Mouse (Mus musculus) hindbrain, embryonic 16.5 days (tissue): ENCODE results near the gene Tgfbi. TPM values are rescaled to one million over a fixed set of nuclear protein-coding genes. Genes with fewer than 3 reads are reported as not detected.
A peak's percentile ranks its signal among the peaks of the same experiment; 100 is the strongest.

Experiments used
- ATAC-seq: fragments of 200-750 bp; cut with Nextera tagmentation; 2 replicates; pipeline ENCODE4 v1.8.0; 2017; ENCODE audit warnings: moderate TSS enrichment, moderate library complexity
- H3K27ac ChIP-seq: fragments of 300-500 bp; sonication (generic); 2 replicates; pipeline ENCODE4 v1.5.1; 2014; ENCODE audit warnings: low read depth, mild to moderate bottlenecking, control low read depth, low read length, moderate library complexity
- H3K27me3 ChIP-seq: fragments of 300-500 bp; sonication (generic); replicated peaks from 2 replicates; pipeline ENCODE4 v1.6.1; 2014; ENCODE audit warnings: low read length; ENCODE audit not compliant: control insufficient read depth, insufficient read depth
- H3K36me3 ChIP-seq: fragments of 300-500 bp; sonication (generic); 2 replicates; pipeline ENCODE4 v1.6.1; 2014; ENCODE audit warnings: mild to moderate bottlenecking, low read length, moderate library complexity, mixed read lengths; ENCODE audit not compliant: control insufficient read depth, insufficient read depth
- H3K4me1 ChIP-seq: fragments of 300-500 bp; sonication (generic); 2 replicates; pipeline ENCODE4 v1.6.1; 2014; ENCODE audit warnings: low read depth, low read length; ENCODE audit not compliant: control insufficient read depth, insufficient read depth
- H3K4me2 ChIP-seq: fragments of 300-500 bp; sonication (generic); 2 replicates; pipeline ENCODE4 v1.6.1; 2014; ENCODE audit warnings: mild to moderate bottlenecking, low read length, control low read depth, moderate library complexity
- H3K4me3 ChIP-seq: fragments of 300-500 bp; sonication (generic); 2 replicates; pipeline ENCODE4 v1.5.1; 2014; ENCODE audit warnings: mild to moderate bottlenecking, low read length, control low read depth, moderate library complexity
- H3K9ac ChIP-seq: fragments of 300-500 bp; sonication (generic); 2 replicates; pipeline ENCODE4 v1.6.1; 2014; ENCODE audit warnings: low read depth, mild to moderate bottlenecking, control low read depth, low read length, moderate library complexity
- H3K9me3 ChIP-seq: fragments of 300-500 bp; sonication (generic); 2 replicates; pipeline ENCODE4 v1.6.1; 2014; ENCODE audit warnings: mild to moderate bottlenecking, low read length, moderate library complexity; ENCODE audit not compliant: control insufficient read depth
- WGBS: fragments of 180-500 bp; shearing (Covaris S2); extraction: QIAGEN DNeasy Blood & Tissue Kit; methylation state at CpG from one replicate; pipeline ENCODE4 v1.1.7; 2014; 5-methylcytosine and 5-hydroxymethylcytosine counted together
- polyA plus RNA-seq: library from polyadenylated mRNA; unstranded; fragments of >200 nt; fragmentation: Nextera tagmentation; extraction: Ambion mirVana; gene quantifications from 2 replicates; pipeline ENCODE4 v1.2.1, GENCODE M21; 2015

The Tgfbi gene
- polyA plus RNA-seq, 1 experiment from 2014 or later: 6.3 TPM

- Histone ChIP-seq H3K4me1 (no peaks in the 10 kb centered on the region), H3K9me3 (no peaks in the 10 kb centered on the region), H3K4me2 (no peak overlapping the region), H3K27me3 (no peaks in the 10 kb centered on the region), H3K27ac (no peak overlapping the region), H3K9ac (no peak overlapping the region), H3K36me3 (no peaks in the 10 kb centered on the region), H3K4me3 (no peak overlapping the region)
- 36% methylated on average over 7 of the region's 7 CpGs for WGBS
- no peak for ATAC-seq
These were observed 48.7 kb downstream of the Tgfbi start for GRCm38 (mm10) chr13:56657946-56658512.

- WGBS: 75% methylated on average over 6 of the region's 6 CpGs
- Histone ChIP-seq H3K4me3 (no peak overlapping the region), H3K4me2 (no peak overlapping the region), H3K27me3 (no peaks in the 10 kb centered on the region), H3K4me1 (no peaks in the 10 kb centered on the region), H3K9ac (no peak overlapping the region), H3K36me3 (no peaks in the 10 kb centered on the region), H3K27ac (no peak overlapping the region), H3K9me3 (no peaks in the 10 kb centered on the region)
- ATAC-seq: no peak
These were observed 49.6 kb downstream of the Tgfbi start for GRCm38 (mm10) chr13:56658931-56659330.

GRCm38 (mm10) chr13:56661914-56662621 lies 52.7 kb downstream of the Tgfbi start:
- no peak overlapping the region for H3K4me3 ChIP-seq
- H3K27me3 ChIP-seq: no peaks in the 10 kb centered on the region
- no peak overlapping the region for H3K4me2 ChIP-seq
- no peaks in the 10 kb centered on the region for H3K36me3 ChIP-seq
- no peaks in the 10 kb centered on the region for H3K9me3 ChIP-seq
- ATAC-seq: no peak
- no peak overlapping the region for H3K9ac ChIP-seq
- WGBS: 60% methylated on average over 7 of the region's 7 CpGs
- no peak overlapping the region for H3K27ac ChIP-seq
- no peaks in the 10 kb centered on the region for H3K4me1 ChIP-seq

- H3K4me2 ChIP-seq: no peak overlapping the region
- H3K9me3 ChIP-seq: no peaks in the 10 kb centered on the region
- 69% methylated on average over 17 of the region's 17 CpGs for WGBS
- H3K4me3 ChIP-seq: no peak overlapping the region
- H3K27ac ChIP-seq: no peak overlapping the region
- no peaks in the 10 kb centered on the region for H3K27me3 ChIP-seq
- ATAC-seq: 0 out of 2 replicates have a peak, but pooled peaks have one; percentile 42
- H3K36me3 ChIP-seq: no peaks in the 10 kb centered on the region
- no peaks in the 10 kb centered on the region for H3K4me1 ChIP-seq
- H3K9ac ChIP-seq: no peak overlapping the region
These were observed 55.2 kb downstream of the Tgfbi start for GRCm38 (mm10) chr13:56664256-56665170.

GRCm38 (mm10) chr13:56671206-56671605 lies 61.9 kb downstream of the Tgfbi start:
- H3K27me3 ChIP-seq: no peaks in the 10 kb centered on the region; the same call in 1 of the 2 replicates
- no peak overlapping the region for H3K27ac ChIP-seq
- ATAC-seq: no peak
- no peak overlapping the region for H3K9ac ChIP-seq
- no peak overlapping the region for H3K4me3 ChIP-seq
- no peaks in the 10 kb centered on the region for H3K4me1 ChIP-seq
- H3K4me2 ChIP-seq: no peak overlapping the region
- 54% methylated on average over 11 of the region's 11 CpGs for WGBS
- H3K9me3 ChIP-seq: no peaks in the 10 kb centered on the region
- H3K36me3 ChIP-seq: no peaks in the 10 kb centered on the region

GRCm38 (mm10) chr13:56677731-56678130 lies 68.4 kb downstream of the Tgfbi start:
- Histone ChIP-seq H3K36me3 (no peaks in the 10 kb centered on the region), H3K27ac (peak overlapping the region; percentile 31; the same call in 1 of the 2 replicates), H3K4me2 (no peak overlapping the region), H3K4me3 (no peak overlapping the region), H3K9me3 (no peaks in the 10 kb centered on the region), H3K27me3 (no peaks in the 10 kb centered on the region; the same call in 1 of the 2 replicates), H3K4me1 (peaks cover 10% of the 10 kb centered on the region), H3K9ac (no peak overlapping the region)
- ATAC-seq: no peak
- WGBS: 56% methylated on average over 4 of the region's 4 CpGs

- H3K27me3 ChIP-seq: no peaks in the 10 kb centered on the region; the same call in 1 of the 2 replicates
- peaks cover 10% of the 10 kb centered on the region for H3K4me1 ChIP-seq
- 21% methylated on average over 10 of the region's 10 CpGs for WGBS
- no peak overlapping the region for H3K4me3 ChIP-seq
- no peaks in the 10 kb centered on the region for H3K9me3 ChIP-seq
- ATAC-seq: peak; percentile 77
- peak overlapping the region; percentile 44; the same call in 1 of the 2 replicates for H3K27ac ChIP-seq
- no peak overlapping the region for H3K9ac ChIP-seq
- no peak overlapping the region for H3K4me2 ChIP-seq
- no peaks in the 10 kb centered on the region for H3K36me3 ChIP-seq
These were observed 69.0 kb downstream of the Tgfbi start for GRCm38 (mm10) chr13:56678188-56678787.

- no peak overlapping the region for H3K4me3 ChIP-seq
- H3K4me1 ChIP-seq: peaks cover 10% of the 10 kb centered on the region
- H3K27ac ChIP-seq: peak overlapping the region; percentile 52; the same call in 1 of the 2 replicates
- no peaks in the 10 kb centered on the region for H3K9me3 ChIP-seq
- H3K27me3 ChIP-seq: no peaks in the 10 kb centered on the region; the same call in 1 of the 2 replicates
- no peak for ATAC-seq
- H3K4me2 ChIP-seq: no peak overlapping the region
- H3K36me3 ChIP-seq: no peaks in the 10 kb centered on the region
- no peak overlapping the region for H3K9ac ChIP-seq
- WGBS: 59% methylated on average over 10 of the region's 10 CpGs
These were observed 69.6 kb downstream of the Tgfbi start for GRCm38 (mm10) chr13:56678826-56679504.
